Mouse (Mus musculus) cerebellum, adult 2 months (tissue): ENCODE measurements around the gene Fcrla.

Source experiments
- CTCF ChIP-seq: fragments of 200-500 bp; IDR thresholded peaks from 2 replicates; pipeline ENCODE4 v1.5.1; 2011; ENCODE audit warnings: low read depth, mild to moderate bottlenecking, control low read depth, low read length, moderate library complexity, borderline replicate concordance; ENCODE audit not compliant: insufficient read depth
- POLR2A ChIP-seq: fragments of 200-500 bp; IDR thresholded peaks from 2 replicates; pipeline ENCODE4 v1.6.1; 2011; ENCODE audit warnings: low read length, control low read depth, borderline replicate concordance; ENCODE audit not compliant: insufficient read depth

GRCm38 (mm10) chr1:170911907-170912660, 15.3 kb downstream of the Fcrla start:
- TF ChIP-seq CTCF: no peak
- TF ChIP-seq POLR2A: no peak
